Mouse (Mus musculus): Measurements from ENCODE around the gene Slc44a2. TPM values are rescaled to one million over a fixed set of nuclear protein-coding genes. Genes with fewer than 3 reads are reported as not detected.

Slc44a2 gene
- polyA plus RNA-seq, 1 experiment = 49.2 TPM

DNA sequence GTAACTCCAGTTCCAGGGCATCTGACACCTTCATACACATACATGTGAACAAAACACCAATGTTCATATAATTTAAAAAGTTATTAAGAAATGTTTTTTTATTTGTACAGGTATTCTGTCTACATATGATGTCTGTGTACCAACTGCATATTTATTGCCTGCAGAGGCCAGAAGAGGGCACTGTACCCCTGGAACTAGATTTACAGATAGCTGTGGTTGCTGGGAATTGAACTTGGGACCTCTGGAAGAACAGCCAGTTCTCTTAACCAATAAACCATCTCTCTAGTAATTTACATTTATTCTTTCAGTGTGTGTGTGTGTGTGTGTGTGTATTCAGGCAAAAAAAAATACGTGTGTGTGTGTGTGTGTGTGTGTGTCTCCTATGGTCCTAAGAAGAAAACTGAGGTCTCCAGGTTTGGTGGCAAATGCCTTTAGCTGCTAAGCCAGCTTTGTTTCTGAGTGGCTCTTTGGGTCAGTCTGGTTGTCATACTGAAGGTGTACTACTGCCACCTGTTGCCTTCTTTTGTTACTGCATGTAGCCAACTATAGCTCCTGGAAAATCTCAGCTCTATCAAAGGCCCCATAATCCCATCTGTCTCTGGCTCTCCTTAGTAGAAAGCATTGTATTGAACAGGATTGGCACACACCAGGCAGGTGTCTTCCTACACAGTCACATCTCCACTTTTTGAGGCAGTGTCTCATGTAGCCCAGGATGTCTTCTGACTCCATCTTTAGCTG lies 36.7 kb downstream of the Slc44a2 start:
- H3K27me3 ChIP-seq (replicated peaks; ENCODE audit: control insufficient read depth, insufficient read depth, low read length) = no peaks in the 10 kb centered on the region
- 0% methylated on average over 1 of the region's 1 CpGs for WGBS
- no peaks in the 10 kb centered on the region for H3K4me1 ChIP-seq (ENCODE audit: control insufficient read depth, insufficient read depth, low read length)
- TF ChIP-seq CTCF (conservative IDR thresholded peaks at IDR 0.05; ENCODE audit: insufficient read depth, insufficient read length, low read depth, low read length) (peak; percentile 63), POLR2A (IDR thresholded peaks at IDR 0.05; ENCODE audit: low read depth, low read length) (no peak)
- H3K4me3 ChIP-seq (ENCODE audit: insufficient read depth, low read depth, low read length) = no peak overlapping the region
- DNase-seq = peak; percentile 84
- H3K36me3 ChIP-seq (ENCODE audit: control insufficient read depth, insufficient read depth, low read length) = no peaks in the 10 kb centered on the region
- H3K27ac ChIP-seq (ENCODE audit: insufficient read depth, low read depth, low read length) = no peak overlapping the region

DNA sequence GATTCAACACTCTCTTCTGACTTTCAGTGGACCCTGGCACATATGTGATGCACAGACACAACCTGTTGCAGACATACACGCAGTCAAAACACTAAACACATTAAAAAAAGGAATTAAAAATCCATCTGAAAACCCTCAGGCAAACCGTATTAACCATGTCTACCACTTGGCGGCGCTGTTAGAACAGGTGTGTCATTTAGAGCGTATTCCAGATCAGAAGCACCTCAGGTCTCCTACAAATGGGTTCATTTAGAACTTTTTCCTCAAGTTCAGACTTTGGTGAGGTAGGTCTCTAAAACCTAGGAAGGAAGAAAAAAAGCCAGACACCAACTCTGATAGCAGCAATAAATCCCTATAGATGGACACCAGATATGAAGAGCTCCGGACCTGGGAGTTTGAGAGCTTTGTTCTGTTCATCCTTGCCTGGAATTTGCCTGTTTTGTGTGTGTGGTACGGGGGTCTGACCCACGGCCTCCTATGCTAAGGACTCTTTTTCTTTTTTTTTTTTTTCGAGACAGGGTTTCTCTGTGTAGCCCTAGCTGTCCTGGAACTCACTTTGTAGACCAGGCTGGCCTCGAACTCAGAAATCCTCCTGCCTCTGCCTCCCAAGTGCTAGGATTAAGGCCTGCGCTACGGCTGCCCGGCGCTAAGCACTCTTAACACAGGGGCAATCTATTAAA lies 46.2 kb downstream of the Slc44a2 start:
- 27% methylated on average over 14 of the region's 14 CpGs for WGBS
- peak; percentile 80 for DNase-seq
- H3K4me3 ChIP-seq (ENCODE audit: insufficient read depth, low read depth, low read length) = peak overlapping the region; percentile 41; the same call in 1 of the 2 replicates
- no peaks in the 10 kb centered on the region for H3K36me3 ChIP-seq (ENCODE audit: control insufficient read depth, insufficient read depth, low read length)
- no peak for TF ChIP-seq POLR2A (IDR thresholded peaks at IDR 0.05; ENCODE audit: low read depth, low read length)
- peak; percentile 45 for TF ChIP-seq CTCF (conservative IDR thresholded peaks at IDR 0.05; ENCODE audit: insufficient read depth, insufficient read length, low read depth, low read length)
- H3K27me3 ChIP-seq (replicated peaks; ENCODE audit: control insufficient read depth, insufficient read depth, low read length) = no peaks in the 10 kb centered on the region
- H3K27ac ChIP-seq (ENCODE audit: insufficient read depth, low read depth, low read length) = peak overlapping the region; percentile 82
- no peaks in the 10 kb centered on the region; the same call in 1 of the 2 replicates for H3K4me1 ChIP-seq (ENCODE audit: control insufficient read depth, insufficient read depth, low read length)

DNA sequence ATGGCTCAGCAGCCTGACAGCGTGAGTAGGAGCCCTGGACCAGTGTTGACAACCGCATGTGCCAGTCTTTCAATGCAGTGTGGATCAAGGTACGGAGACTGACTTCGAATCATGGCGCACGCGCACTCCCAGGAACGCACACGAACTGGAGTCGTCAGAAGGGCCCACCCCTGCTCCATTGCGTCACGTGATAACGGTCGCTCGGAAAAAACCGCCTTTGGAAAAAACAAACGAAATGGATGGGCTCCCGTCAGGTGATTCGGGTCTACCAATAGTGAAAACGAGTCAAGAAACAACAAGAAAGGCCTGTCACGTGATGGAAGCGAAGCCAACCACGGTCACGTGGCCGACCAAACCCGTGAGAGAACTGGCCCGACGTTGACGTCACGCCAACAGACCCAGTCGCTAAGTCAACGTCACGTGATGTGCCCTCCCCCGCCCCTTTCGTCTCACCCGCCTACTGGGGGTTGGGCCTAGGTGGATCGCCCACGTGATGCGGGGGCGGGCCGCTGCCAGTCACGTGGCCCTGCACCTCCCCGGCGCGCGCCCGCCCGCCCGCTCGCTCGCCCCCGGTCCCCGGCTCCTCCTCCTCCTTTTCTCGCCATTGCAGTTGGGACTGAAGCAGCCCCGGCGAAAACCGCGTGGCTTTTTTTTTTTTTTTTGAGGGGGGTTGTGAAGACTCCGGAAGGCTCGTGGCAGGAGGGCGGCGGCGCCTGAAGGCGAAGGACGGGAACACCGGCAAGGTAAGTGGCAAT lies 47.0 kb downstream of the Slc44a2 start, which contains the start of gene Ilf3:
Gene Ilf3 (plus strand): TSS at position 515 of the 755 bp plus-strand sequence.
- H3K27me3 ChIP-seq (replicated peaks; ENCODE audit: control insufficient read depth, insufficient read depth, low read length) = no peaks in the 10 kb centered on the region
- H3K4me3 ChIP-seq (ENCODE audit: insufficient read depth, low read depth, low read length) = peak within 1 kb of the TSS; percentile 76
- TF ChIP-seq POLR2A (IDR thresholded peaks at IDR 0.05; ENCODE audit: low read depth, low read length) (peak; percentile 35), CTCF (conservative IDR thresholded peaks at IDR 0.05; ENCODE audit: insufficient read depth, insufficient read length, low read depth, low read length) (no peak)
- WGBS = under 1% methylated on average over 66 of the region's 66 CpGs
- H3K36me3 ChIP-seq (ENCODE audit: control insufficient read depth, insufficient read depth, low read length) = no peaks in the 10 kb centered on the region
- no peaks in the 10 kb centered on the region; the same call in 1 of the 2 replicates for H3K4me1 ChIP-seq (ENCODE audit: control insufficient read depth, insufficient read depth, low read length)
- DNase-seq = peak; percentile 100
- H3K27ac ChIP-seq (ENCODE audit: insufficient read depth, low read depth, low read length) = peak within 1 kb of the TSS; percentile 82

DNA sequence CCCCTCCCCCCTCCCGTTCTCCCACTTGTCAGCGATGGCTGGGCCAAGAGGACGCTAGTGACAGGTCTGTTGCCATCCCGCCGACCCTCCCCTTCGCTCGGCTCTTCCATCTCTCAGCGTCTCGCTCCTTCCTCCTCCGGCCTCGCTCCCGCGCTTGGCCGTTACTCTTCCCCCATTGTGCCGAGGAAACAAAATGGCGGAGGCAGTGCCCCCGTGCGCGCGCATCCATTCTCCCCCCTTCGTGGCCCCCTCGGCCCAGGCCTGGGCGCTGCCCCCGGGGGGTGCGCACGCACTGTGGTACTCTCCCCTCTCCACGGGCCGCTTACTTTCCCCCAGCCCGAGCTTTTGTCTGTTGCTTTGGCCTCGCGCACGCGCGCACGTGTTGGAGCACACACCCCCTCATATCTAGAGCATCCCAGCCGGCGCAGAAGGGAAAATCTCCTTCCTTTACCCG lies 47.7 kb downstream of the Slc44a2 start:
- Histone ChIP-seq H3K27me3 (replicated peaks; ENCODE audit: control insufficient read depth, insufficient read depth, low read length) (no peaks in the 10 kb centered on the region), H3K4me1 (ENCODE audit: control insufficient read depth, insufficient read depth, low read length) (no peaks in the 10 kb centered on the region; the same call in 1 of the 2 replicates), H3K4me3 (ENCODE audit: insufficient read depth, low read depth, low read length) (peak overlapping the region; percentile 76), H3K36me3 (ENCODE audit: control insufficient read depth, insufficient read depth, low read length) (no peaks in the 10 kb centered on the region), H3K27ac (ENCODE audit: insufficient read depth, low read depth, low read length) (0 out of 2 replicates have a peak overlapping the region, but pooled peaks have one; percentile 22)
- under 1% methylated on average over 38 of the region's 38 CpGs for WGBS
- TF ChIP-seq POLR2A (IDR thresholded peaks at IDR 0.05; ENCODE audit: low read depth, low read length) (no peak), CTCF (conservative IDR thresholded peaks at IDR 0.05; ENCODE audit: insufficient read depth, insufficient read length, low read depth, low read length) (no peak)
- peak; percentile 54 for DNase-seq

DNA sequence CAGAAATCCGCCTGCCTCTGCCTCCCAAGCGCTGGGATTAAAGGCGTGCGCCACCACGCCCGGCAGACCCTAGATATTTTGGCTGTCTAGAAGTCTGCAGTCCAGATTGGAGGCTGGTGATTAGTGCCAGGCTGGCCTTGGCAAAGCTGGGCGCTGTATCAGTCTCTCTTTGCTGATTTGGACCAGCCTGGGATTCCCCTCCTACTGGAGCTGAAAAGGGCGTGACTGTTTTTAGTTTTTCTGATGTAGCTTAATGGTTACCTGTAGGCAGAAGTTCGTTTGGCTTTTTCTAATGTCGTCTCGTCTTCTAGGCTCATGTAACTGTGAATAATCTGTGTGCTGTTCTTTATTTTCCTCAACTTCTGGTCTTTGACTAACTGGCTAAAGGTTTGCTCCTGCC lies 48.6 kb downstream of the Slc44a2 start:
- DNase-seq = no peak
- H3K27ac ChIP-seq (ENCODE audit: insufficient read depth, low read depth, low read length) = no peak overlapping the region
- no peak overlapping the region for H3K4me3 ChIP-seq (ENCODE audit: insufficient read depth, low read depth, low read length)
- no peaks in the 10 kb centered on the region for H3K27me3 ChIP-seq (replicated peaks; ENCODE audit: control insufficient read depth, insufficient read depth, low read length)
- WGBS = 52% methylated on average over 11 of the region's 11 CpGs
- no peaks in the 10 kb centered on the region for H3K36me3 ChIP-seq (ENCODE audit: control insufficient read depth, insufficient read depth, low read length)
- H3K4me1 ChIP-seq (ENCODE audit: control insufficient read depth, insufficient read depth, low read length) = no peaks in the 10 kb centered on the region; the same call in 1 of the 2 replicates
- TF ChIP-seq CTCF (conservative IDR thresholded peaks at IDR 0.05; ENCODE audit: insufficient read depth, insufficient read length, low read depth, low read length) (no peak), POLR2A (IDR thresholded peaks at IDR 0.05; ENCODE audit: low read depth, low read length) (no peak)

DNA sequence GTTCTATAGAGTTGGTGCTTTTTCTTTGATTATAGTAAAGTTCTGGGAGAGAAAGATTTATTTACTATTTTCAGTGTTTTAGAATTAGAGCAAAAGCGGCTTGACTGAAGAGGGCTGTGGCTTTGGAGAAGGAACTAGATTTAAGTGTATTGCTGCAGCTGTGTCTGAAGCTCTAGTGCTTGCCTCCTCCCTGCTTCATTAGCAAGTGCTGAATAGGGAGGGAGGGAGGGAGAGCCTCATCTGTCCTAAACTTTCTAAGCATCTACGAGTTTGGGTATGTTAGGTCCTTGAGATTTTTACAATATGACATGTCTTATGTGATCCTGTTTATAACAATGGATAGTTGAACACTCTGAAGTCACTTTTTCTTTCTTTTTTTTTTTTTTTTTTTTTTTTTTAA lies 50.4 kb downstream of the Slc44a2 start:
- Histone ChIP-seq H3K4me3 (ENCODE audit: insufficient read depth, low read depth, low read length) (no peak overlapping the region), H3K27ac (ENCODE audit: insufficient read depth, low read depth, low read length) (no peak overlapping the region), H3K27me3 (replicated peaks; ENCODE audit: control insufficient read depth, insufficient read depth, low read length) (no peaks in the 10 kb centered on the region), H3K4me1 (ENCODE audit: control insufficient read depth, insufficient read depth, low read length) (no peaks in the 10 kb centered on the region; the same call in 1 of the 2 replicates), H3K36me3 (ENCODE audit: control insufficient read depth, insufficient read depth, low read length) (no peaks in the 10 kb centered on the region)
- no peak for TF ChIP-seq CTCF (conservative IDR thresholded peaks at IDR 0.05; ENCODE audit: insufficient read depth, insufficient read length, low read depth, low read length)
- no peak for TF ChIP-seq POLR2A (IDR thresholded peaks at IDR 0.05; ENCODE audit: low read depth, low read length)
- 73% methylated on average over 2 of the region's 2 CpGs for whole genome bisulfite sequencing
- no peak for DNase-seq

Data from kidney, adult 2 months (tissue).